Mouse (Mus musculus) central nervous system, embryonic 18 days (tissue): Measurements from ENCODE around the gene Dyrk2. TPM values are rescaled to one million over a fixed set of nuclear protein-coding genes. Genes with fewer than 3 reads are reported as not detected.

Experiments
- polyA plus RNA-seq: library from polyadenylated mRNA; depleted of rRNA; stranded (reverse); fragments of >200 nt; gene quantifications from 2 replicates; pipeline ENCODE4 v1.2.3, GENCODE M21; 2012; rRNA removed

Dyrk2 gene
- polyA plus RNA-seq, result 33.5 and 34.2 TPM in 2 replicates

GRCm38 (mm10) chr10:118870201-118870980, at the start of gene Dyrk2:
Gene Dyrk2 (minus strand): TSS chr10:118870209.

